Mouse (Mus musculus): Measurements from ENCODE around the gene Calm3.
A peak's percentile ranks its signal among the peaks of the same experiment; 100 is the strongest.

Calm3 gene

GRCm38 (mm10) chr7:16942861-16943260 is 18.9 kb upstream of the Calm3 start:
- DNase-seq (ENCODE audit: low read depth, low spot score), result no peak

GRCm38 (mm10) chr7:16940292-16940691 is 16.4 kb upstream of the Calm3 start:
- DNase-seq (ENCODE audit: low read depth, low spot score), result no peak

GRCm38 (mm10) chr7:16938117-16938791 is 14.3 kb upstream of the Calm3 start:
- DNase-seq (ENCODE audit: low read depth, low spot score), result no peak

DNA sequence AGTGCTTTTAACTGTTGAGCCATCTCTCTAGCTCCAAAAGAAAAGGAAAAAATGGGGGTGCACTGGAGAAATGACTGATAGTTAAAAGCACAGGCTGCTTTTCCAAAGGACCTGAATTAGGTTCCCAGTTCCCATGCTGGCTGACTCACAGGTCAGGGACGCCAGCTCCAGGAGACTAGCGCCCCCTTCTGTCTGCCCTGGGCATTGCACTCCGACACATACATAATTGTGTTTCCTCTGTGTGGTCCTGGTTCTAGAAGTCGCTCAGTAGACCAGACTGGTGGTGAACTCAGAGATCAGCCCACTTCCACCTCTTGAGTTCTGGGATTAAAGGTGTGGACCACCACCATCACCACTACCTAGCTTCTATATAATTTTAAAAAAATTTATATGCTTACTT is 13.4 kb upstream of the Calm3 start:
- DNase-seq (ENCODE audit: low read depth, low spot score), result peak; percentile 86

DNA sequence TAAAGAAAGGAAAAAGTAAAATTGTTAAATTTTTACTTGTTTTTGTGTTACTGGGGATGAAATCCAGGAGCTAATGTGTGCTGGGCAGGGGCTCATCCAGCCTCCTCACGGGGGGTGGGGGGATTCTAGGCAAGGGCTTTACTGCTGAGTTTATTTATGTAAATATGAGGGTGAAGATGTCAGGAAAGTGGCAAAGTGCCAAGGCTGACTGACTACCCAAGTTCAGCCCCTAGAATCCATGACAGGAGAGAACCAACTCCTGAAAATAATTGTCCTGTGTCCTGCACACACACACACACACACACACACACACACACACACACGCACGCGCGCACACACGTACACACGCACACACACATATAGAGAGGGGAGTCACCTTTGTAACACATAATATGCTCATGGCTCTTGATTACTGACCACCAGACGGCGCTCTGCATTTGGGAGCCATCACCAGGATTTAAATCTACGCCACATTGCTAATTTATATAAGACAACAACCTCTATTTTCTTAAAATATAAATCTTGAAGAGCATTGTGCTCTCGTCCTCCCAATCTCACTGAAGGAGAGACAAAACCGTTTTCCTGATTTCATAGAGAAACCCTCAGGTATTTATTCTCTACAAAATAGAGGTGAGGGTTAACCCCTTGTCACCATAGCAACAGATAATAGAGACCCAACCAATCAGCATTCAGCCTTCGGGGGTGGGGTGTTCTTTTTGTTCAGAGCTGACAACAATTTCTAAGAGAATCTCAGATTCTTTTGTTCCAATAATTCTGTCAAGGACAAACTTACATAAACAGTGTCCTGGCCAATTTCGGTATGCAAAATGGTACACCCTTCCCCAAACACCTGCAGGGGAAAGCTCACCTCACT is 9.0 kb upstream of the Calm3 start:
- DNase-seq (ENCODE audit: low read depth, low spot score), result peak; percentile 85

DNA sequence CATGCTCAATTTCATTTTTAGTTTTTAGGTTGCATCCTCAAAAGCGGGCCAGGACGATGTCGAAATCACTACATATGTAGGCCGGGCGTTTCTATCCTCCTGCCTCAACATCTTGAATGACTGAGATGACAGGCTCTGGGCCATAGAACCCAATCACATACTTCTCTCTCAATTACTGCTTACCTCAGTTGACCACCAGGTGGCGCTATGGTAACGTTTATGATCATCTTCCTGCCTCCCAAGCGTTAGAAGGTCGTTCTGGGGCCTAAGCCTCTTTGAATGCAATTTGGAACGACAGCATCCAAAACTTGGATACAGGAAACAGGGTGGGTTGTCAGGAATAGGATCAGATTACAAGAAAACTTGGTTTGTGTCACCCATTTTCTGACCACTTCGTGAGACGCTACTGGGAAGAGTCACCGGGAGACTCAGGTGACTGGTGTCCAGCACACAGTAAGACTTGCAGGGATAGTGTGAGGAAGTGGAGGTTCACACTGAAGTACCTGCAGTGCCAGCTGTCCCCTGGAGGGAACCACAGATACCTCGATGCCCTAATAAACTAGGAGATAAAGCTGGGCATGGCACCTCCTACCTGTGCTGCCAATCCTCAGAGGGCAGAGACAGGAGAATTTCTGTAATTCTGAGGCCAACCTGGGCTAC is 8.2 kb upstream of the Calm3 start:
- DNase-seq (ENCODE audit: low read depth, low spot score), result peak; percentile 86

- DNase-seq (ENCODE audit: low read depth, low spot score), result peak; percentile 78
Measured at GRCm38 (mm10) chr7:16930850-16931249, 6.9 kb upstream of the Calm3 start.

- DNase-seq (ENCODE audit: low read depth, low spot score), result no peak
Measured at GRCm38 (mm10) chr7:16928341-16928740, 4.4 kb upstream of the Calm3 start.

DNA sequence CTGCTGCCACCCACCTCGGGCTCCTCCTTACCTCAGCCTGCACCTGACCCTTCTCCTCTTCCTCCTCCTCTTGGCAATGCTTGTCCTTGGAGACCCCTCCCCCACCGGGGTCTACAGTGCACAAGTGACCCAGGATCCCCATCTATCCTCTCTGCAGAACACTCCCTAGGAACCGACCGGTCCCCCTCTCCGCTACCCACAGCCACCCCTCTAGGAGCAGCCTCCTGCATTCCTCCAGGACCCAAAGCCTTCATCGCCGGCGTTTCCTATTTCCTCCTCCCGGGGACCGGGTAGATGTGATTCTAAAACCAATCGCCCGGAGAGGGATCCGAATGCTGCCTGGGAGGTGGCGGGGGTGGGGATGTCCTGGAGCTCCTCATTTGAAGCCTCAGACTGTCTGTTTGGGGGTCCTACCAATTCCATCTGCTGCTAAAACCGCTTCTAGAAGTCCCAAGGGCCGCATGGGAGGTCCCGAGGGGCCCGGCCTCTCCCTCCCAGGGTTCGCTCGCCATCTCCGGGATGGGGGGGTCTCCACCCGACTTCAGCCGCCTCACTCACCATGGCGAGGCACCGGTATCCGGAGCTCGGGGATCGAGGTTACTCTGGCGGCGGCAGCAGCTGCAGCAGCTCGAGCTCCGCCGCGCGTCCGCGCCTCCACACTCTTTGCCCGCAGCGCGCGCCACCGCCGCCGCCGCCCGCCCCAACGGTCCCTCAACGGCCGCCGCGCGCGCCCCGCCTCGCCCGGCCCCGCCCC is 454 bp downstream of the Calm3 start:
- peak; percentile 25 for DNase-seq (ENCODE audit: low read depth, low spot score)

DNA sequence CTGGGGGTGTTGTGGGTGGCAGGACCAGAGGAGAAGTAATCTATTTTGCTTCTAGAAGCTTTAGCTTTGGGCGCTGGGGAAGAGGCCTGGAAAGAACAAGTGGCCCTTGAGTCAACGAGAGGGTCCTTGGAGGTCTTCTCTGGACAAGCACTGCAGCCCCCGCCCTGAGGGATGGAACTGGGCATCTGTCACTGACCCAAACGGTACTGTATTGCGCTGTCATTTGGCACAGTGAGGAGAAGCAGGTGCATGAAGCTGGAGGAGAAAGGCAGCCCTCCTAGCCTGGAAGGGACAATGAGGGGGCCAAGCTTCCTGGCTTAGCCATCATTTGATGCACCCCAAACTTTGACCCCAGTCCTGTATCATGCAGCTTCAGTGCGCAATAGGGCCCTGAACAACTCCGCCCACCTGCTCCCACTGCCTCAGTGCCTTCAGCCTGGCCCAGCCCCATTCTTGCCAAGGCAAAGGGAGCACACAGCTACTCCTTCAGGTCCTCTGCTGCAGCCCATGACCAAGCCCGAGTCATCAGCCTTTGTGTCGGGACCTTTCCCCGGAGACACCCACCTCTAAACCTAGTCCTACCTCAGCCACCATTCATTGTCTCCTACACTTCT is 1.4 kb downstream of the Calm3 start:
- no peak for DNase-seq (ENCODE audit: low read depth, low spot score)

DNA sequence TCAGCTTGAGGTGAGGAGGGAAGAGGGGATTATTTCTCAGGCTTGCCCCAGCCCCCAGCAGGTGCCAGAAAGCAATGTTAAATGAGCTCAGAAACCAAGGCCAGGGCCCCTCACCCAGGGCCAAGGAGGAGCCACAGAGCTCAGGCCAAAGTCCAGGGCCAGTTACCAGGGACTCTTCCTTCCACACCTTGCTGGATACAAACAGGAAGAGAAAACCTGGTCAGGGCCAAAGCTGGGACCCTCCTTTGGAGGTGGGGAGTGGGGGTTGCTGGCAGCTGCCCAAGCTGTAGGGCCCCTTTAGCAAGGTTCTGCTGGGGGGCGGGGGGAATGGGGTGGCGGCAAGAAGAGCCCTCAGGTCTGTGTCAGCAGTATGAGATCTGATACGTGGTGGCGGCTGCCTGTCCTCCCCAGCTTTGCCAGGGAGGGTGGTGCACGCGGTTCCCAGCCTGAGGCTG is 2.0 kb downstream of the Calm3 start:
- no peak for DNase-seq (ENCODE audit: low read depth, low spot score)

- no peak for DNase-seq (ENCODE audit: low read depth, low spot score)
Measured at GRCm38 (mm10) chr7:16920818-16921791, 2.8 kb downstream of the Calm3 start.

DNA sequence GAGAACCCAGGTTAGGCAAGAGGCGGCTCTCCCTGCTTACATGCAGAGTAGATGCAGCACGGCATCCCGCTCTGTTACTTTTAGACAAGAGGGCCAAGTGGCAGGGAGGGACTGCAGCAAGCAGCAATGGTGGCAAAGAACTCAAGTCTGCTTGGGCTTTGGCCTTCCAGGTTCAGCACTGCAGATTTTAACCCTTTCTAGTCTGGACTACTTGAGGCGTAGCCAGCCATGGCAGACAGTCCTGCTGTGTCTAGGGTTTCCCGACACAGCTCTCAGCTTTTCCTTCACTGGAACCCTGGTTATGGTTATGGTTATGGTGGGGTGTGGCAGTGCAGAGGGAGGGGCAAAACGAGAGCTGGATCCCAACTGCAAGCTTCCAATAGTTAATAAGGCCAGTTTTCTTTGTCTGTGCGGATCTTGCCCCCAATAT is 3.7 kb downstream of the Calm3 start:
- DNase-seq (ENCODE audit: low read depth, low spot score), result no peak

- DNase-seq (ENCODE audit: low read depth, low spot score), result no peak
Measured at GRCm38 (mm10) chr7:16919395-16920149, 4.3 kb downstream of the Calm3 start.

DNA sequence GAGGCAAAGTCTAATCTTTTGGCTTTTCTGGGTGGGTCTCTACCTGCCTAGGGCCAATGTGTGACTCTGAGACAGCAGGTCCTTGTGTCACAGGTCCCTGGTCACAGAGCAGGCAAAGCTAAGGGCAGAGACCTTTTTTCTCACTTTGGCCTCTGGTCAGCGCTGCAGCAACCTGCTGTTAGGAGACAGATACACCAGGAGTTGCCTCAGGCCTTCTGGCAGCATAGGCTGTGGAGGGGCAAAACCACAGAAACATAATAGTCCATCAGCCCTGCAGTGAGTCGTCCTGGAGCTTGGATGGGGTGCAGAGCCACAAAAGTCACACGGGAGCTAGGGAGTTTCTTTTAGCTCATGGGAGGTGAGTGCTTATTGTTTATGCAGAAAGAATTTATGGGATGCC is 5.2 kb downstream of the Calm3 start:
- no peak for DNase-seq (ENCODE audit: low read depth, low spot score)

DNA sequence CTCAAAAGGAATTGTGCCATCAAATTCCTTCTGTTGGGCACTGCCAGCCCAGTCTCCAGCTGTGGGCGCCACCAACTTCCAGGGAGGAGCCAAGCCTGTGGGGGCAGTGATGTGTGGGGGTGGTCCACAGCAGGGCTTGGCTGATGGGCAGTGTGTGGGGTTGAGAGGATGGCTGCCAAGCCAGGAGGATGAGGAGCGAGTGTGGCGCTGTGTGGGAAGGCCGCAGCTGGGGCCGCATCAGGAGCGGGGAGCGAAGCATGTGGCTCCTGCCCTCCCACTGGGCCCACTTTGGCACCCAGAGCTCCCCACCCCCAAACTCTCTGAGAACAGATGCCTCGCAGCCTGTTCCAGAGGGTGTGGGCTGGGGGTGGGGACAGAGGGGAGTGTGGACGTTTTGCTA is 5.9 kb downstream of the Calm3 start:
- no peak for DNase-seq (ENCODE audit: low read depth, low spot score)

- DNase-seq (ENCODE audit: low read depth, low spot score), result no peak
Measured at GRCm38 (mm10) chr7:16917447-16917846, 6.5 kb downstream of the Calm3 start.

GRCm38 (mm10) chr7:16916342-16917265 is 7.3 kb downstream of the Calm3 start:
- DNase-seq (ENCODE audit: low read depth, low spot score), result no peak
